Mouse (Mus musculus): ENCODE measurements around the gene Pabpc1l. TPM values are rescaled to one million over a fixed set of nuclear protein-coding genes. Genes with fewer than 3 reads are reported as not detected.

The Pabpc1l gene
- polyA plus RNA-seq, 1 experiment, result 10.7 TPM

GRCm38 (mm10) chr2:164073918-164074578 is 48.8 kb downstream of the Pabpc1l start:
- H3K27ac ChIP-seq (ENCODE audit: control insufficient read depth, insufficient read depth, low read depth, low read length), result peak overlapping the region; percentile 55
- no peaks in the 10 kb centered on the region for H3K27me3 ChIP-seq (ENCODE audit: control insufficient read depth, insufficient read depth, low read length)

DNA sequence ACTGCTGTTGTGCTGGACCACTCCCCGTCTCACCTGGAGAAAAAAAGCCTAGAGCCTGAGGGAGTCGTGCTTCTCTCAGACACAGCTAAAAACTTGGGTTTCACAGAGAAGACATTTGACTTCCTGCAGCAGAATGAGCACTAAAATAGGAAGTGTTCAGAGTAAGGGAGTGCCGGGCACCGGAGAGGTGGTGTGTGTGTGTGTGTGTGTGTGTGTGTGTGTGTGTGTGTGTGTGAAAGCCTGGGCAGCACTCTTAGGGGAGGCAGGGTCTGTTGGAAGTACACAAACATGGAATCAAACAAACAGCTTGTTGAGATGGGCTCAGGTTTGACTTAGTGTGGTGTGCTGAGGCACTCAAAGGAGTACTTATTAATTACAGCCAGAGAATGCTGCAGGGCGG is 49.8 kb downstream of the Pabpc1l start:
- TF ChIP-seq CTCF (IDR thresholded peaks at IDR 0.05; ENCODE audit: control insufficient read depth, insufficient read depth, insufficient replicate concordance, low read depth, low read length) (no peak), POLR2A (IDR thresholded peaks at IDR 0.05; ENCODE audit: control insufficient read depth, low read depth, low read length) (no peak)
- peaks cover 7% of the 10 kb centered on the region for H3K4me1 ChIP-seq (ENCODE audit: control insufficient read depth, insufficient read depth, low read length)
- H3K27me3 ChIP-seq (ENCODE audit: control insufficient read depth, insufficient read depth, low read length), result no peaks in the 10 kb centered on the region
- no peak overlapping the region for H3K27ac ChIP-seq (ENCODE audit: control insufficient read depth, insufficient read depth, low read depth, low read length)
- no peaks in the 10 kb centered on the region for H3K36me3 ChIP-seq (ENCODE audit: control insufficient read depth, insufficient read depth, low read length)
- H3K4me3 ChIP-seq (ENCODE audit: control insufficient read depth, low read depth, low read length), result peak overlapping the region; percentile 88

More at GRCm38 (mm10) chr2:164073918-164074578, 48.8 kb downstream of the Pabpc1l start:
- Histone ChIP-seq H3K4me3 (ENCODE audit: control insufficient read depth, low read depth, low read length) (peak overlapping the region; percentile 88), H3K36me3 (ENCODE audit: control insufficient read depth, insufficient read depth, low read length) (no peaks in the 10 kb centered on the region; the same call in 1 of the 2 replicates), H3K4me1 (ENCODE audit: control insufficient read depth, insufficient read depth, low read length) (peaks cover 9% of the 10 kb centered on the region)
- TF ChIP-seq CTCF (IDR thresholded peaks at IDR 0.05; ENCODE audit: control insufficient read depth, insufficient read depth, insufficient replicate concordance, low read depth, low read length) (peak; percentile 78), POLR2A (IDR thresholded peaks at IDR 0.05; ENCODE audit: control insufficient read depth, low read depth, low read length) (peak; percentile 95)

DNA sequence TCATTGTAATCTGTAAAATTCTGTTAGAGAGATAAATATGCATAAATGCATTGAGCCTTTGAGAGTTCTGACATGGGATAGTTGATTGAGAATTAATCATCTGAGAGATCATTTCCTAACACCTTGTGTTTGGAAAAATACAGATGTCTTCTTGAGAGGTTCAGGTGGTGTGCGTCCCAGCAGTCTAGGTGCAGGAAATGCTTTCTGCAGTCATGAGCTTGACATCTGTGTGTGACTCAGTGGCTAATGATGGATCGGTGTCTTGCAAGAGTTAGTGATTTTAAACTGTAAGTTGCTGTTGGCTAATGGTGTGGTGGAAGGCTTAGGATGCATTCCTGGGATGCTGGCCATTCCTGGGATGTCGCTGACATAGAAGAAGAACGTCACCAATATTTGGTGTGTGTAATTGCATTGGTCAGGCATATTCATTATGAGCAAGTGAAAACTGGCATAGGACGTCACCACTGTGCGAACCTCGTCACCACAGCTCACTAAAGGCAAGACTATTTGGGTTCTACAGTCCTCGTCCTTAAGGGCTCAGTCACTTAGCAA is 51.7 kb downstream of the Pabpc1l start:
- H3K4me1 ChIP-seq (ENCODE audit: control insufficient read depth, insufficient read depth, low read length), result peaks cover 7% of the 10 kb centered on the region
- peaks cover 1% of the 10 kb centered on the region for H3K36me3 ChIP-seq (ENCODE audit: control insufficient read depth, insufficient read depth, low read length)
- TF ChIP-seq CTCF (IDR thresholded peaks at IDR 0.05; ENCODE audit: control insufficient read depth, insufficient read depth, insufficient replicate concordance, low read depth, low read length), result no peak
- TF ChIP-seq POLR2A (IDR thresholded peaks at IDR 0.05; ENCODE audit: control insufficient read depth, low read depth, low read length), result no peak
- H3K4me3 ChIP-seq (ENCODE audit: control insufficient read depth, low read depth, low read length), result no peak overlapping the region
- H3K27me3 ChIP-seq (ENCODE audit: control insufficient read depth, insufficient read depth, low read length), result no peaks in the 10 kb centered on the region
- H3K27ac ChIP-seq (ENCODE audit: control insufficient read depth, insufficient read depth, low read depth, low read length), result no peak overlapping the region

DNA sequence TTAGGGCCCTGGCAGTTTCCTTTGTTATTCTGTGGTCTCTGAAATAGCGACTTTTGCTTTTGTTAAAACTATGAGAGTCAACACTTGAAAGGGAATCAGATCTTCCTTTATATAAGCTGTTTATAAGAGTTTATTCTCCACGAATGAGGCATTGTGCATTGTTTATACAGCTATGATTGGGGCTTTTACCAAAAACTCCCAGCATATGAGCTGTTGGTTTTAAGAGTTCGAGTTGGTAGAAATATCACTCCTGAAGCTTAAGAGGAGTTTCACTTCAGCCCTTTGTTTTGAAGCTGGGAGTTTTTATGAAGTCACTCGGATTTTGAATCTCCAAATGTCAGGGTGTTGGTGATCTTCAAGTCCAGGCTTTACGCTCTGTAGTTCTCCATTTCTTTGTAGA is 52.6 kb downstream of the Pabpc1l start:
- TF ChIP-seq CTCF (IDR thresholded peaks at IDR 0.05; ENCODE audit: control insufficient read depth, insufficient read depth, insufficient replicate concordance, low read depth, low read length) (no peak), POLR2A (IDR thresholded peaks at IDR 0.05; ENCODE audit: control insufficient read depth, low read depth, low read length) (no peak)
- Histone ChIP-seq H3K27me3 (ENCODE audit: control insufficient read depth, insufficient read depth, low read length) (no peaks in the 10 kb centered on the region), H3K36me3 (ENCODE audit: control insufficient read depth, insufficient read depth, low read length) (peaks cover 1% of the 10 kb centered on the region), H3K27ac (ENCODE audit: control insufficient read depth, insufficient read depth, low read depth, low read length) (no peak overlapping the region), H3K4me3 (ENCODE audit: control insufficient read depth, low read depth, low read length) (no peak overlapping the region), H3K4me1 (ENCODE audit: control insufficient read depth, insufficient read depth, low read length) (peaks cover 3% of the 10 kb centered on the region)

GRCm38 (mm10) chr2:164079488-164079887 is 54.2 kb downstream of the Pabpc1l start:
- TF ChIP-seq CTCF (IDR thresholded peaks at IDR 0.05; ENCODE audit: control insufficient read depth, insufficient read depth, insufficient replicate concordance, low read depth, low read length) (no peak), POLR2A (IDR thresholded peaks at IDR 0.05; ENCODE audit: control insufficient read depth, low read depth, low read length) (no peak)
- H3K4me3 ChIP-seq (ENCODE audit: control insufficient read depth, low read depth, low read length), result no peak overlapping the region
- H3K27ac ChIP-seq (ENCODE audit: control insufficient read depth, insufficient read depth, low read depth, low read length), result no peak overlapping the region
- no peaks in the 10 kb centered on the region for H3K27me3 ChIP-seq (ENCODE audit: control insufficient read depth, insufficient read depth, low read length)
- H3K36me3 ChIP-seq (ENCODE audit: control insufficient read depth, insufficient read depth, low read length), result peaks cover 3% of the 10 kb centered on the region
- H3K4me1 ChIP-seq (ENCODE audit: control insufficient read depth, insufficient read depth, low read length), result no peaks in the 10 kb centered on the region; the same call in 1 of the 2 replicates

- Histone ChIP-seq H3K4me1 (ENCODE audit: control insufficient read depth, insufficient read depth, low read length) (no peaks in the 10 kb centered on the region), H3K27me3 (ENCODE audit: control insufficient read depth, insufficient read depth, low read length) (no peaks in the 10 kb centered on the region), H3K36me3 (ENCODE audit: control insufficient read depth, insufficient read depth, low read length) (peaks cover 4% of the 10 kb centered on the region), H3K27ac (ENCODE audit: control insufficient read depth, insufficient read depth, low read depth, low read length) (no peak overlapping the region), H3K4me3 (ENCODE audit: control insufficient read depth, low read depth, low read length) (no peak overlapping the region)
- TF ChIP-seq POLR2A (IDR thresholded peaks at IDR 0.05; ENCODE audit: control insufficient read depth, low read depth, low read length) (no peak), CTCF (IDR thresholded peaks at IDR 0.05; ENCODE audit: control insufficient read depth, insufficient read depth, insufficient replicate concordance, low read depth, low read length) (no peak)
Observed at GRCm38 (mm10) chr2:164081577-164081976, 56.3 kb downstream of the Pabpc1l start.

DNA sequence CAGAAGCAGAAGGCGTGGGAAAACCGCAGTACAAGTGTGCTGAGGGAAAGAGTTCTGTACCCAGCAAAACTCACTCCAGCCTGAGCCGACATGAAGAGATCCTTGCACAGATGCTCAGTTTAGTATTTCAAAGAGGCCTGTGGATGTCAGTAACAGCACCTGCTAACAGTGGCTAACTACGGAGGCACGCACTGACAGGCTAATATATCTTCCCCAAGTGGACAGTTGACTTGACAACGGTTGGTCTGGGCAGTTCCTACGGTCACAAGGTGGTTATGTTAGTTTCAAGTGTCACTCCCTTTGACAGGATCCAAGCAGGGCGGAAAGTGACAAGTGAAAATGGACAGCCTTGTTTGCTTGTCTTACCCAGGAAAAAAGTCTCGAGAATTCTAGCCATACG is 56.9 kb downstream of the Pabpc1l start:
- Histone ChIP-seq H3K4me3 (ENCODE audit: control insufficient read depth, low read depth, low read length) (no peak overlapping the region), H3K27ac (ENCODE audit: control insufficient read depth, insufficient read depth, low read depth, low read length) (no peak overlapping the region), H3K36me3 (ENCODE audit: control insufficient read depth, insufficient read depth, low read length) (peaks cover 4% of the 10 kb centered on the region), H3K4me1 (ENCODE audit: control insufficient read depth, insufficient read depth, low read length) (no peaks in the 10 kb centered on the region), H3K27me3 (ENCODE audit: control insufficient read depth, insufficient read depth, low read length) (no peaks in the 10 kb centered on the region)
- no peak for TF ChIP-seq CTCF (IDR thresholded peaks at IDR 0.05; ENCODE audit: control insufficient read depth, insufficient read depth, insufficient replicate concordance, low read depth, low read length)
- TF ChIP-seq POLR2A (IDR thresholded peaks at IDR 0.05; ENCODE audit: control insufficient read depth, low read depth, low read length), result no peak

Measured in testis, adult 2 months (tissue).